Mouse (Mus musculus) neutrophil, adult 83 days (primary cell): ENCODE measurements around the gene Spice1. TPM values are rescaled to one million over a fixed set of nuclear protein-coding genes. Genes with fewer than 3 reads are reported as not detected.

ENCODE experiments used
- total RNA-seq, 2 experiments: library from RNA; stranded (reverse); gene quantifications; one replicate each; pipeline ENCODE4 v1.2.4; 2023

Spice1 gene
- 1 to 10 TPM; 8.7 to 9.2 TPM for total RNA-seq

DNA sequence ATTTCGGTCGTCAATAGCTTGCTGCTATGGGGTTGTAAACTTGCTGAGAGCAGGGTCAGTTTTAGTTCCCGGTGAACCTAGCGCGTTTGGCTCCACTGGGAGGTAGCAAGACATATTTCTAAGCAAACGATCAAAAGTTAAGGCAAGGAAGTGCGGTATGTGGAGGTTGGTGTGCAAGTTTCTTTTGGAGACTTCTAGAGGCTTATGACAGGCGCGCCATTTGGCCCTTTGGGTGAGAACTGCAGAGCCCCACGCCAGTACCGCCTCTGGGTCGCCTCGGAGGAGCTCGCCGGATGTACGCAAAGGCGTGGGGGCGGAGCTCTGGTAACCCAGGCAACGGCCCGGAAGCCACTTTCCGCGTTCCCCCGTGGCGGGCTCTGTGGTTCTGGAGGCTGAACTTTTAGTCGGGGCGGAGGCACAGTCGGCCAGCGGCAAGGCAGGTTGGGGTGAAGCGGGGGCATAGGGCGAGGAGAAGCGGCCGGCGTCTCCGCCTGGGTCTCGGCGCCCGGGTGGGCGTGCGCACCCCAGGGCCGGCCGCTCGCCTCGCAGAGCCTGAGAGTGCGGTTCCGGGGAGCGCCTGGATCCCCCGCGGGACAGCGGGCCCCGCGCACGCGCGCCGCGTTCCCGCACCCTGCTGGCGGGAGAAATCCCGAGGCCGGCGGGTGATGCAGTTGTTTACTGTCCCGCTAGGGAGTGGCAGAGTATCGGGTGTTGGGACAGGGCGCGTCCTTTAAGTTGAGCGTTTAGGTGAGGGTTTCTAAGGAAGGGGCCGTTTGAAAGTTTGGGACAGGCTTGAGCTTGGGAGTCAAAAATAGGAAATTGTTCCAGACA, at the start of gene Spice1:
Spice1 (plus strand) TSS at position 51 of the 831 bp plus-strand sequence.

DNA sequence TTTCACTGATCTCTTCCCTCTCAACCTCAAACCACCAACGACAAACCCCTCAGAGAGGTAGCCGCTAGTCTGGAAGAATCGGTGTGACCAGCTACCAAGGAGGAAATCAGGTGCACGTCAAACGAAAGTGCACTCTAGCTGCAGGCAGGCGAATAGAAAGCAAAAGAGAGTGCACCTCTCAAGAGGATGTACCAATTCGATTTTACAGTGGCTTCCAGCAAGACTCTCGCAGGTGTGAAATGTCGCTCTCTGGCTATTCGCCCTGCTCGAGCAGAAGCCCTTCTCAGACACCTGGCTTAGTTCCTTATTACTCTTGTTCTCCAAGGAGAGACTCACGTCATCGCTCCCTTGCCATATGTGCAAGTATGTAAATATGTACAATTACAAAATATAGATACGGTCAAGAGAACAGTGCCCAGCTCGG, 14.0 kb upstream of the Spice1 start, which contains the start of gene Sidt1:
Sidt1 (minus strand) TSS at position 336 of the 424 bp plus-strand sequence.

DNA sequence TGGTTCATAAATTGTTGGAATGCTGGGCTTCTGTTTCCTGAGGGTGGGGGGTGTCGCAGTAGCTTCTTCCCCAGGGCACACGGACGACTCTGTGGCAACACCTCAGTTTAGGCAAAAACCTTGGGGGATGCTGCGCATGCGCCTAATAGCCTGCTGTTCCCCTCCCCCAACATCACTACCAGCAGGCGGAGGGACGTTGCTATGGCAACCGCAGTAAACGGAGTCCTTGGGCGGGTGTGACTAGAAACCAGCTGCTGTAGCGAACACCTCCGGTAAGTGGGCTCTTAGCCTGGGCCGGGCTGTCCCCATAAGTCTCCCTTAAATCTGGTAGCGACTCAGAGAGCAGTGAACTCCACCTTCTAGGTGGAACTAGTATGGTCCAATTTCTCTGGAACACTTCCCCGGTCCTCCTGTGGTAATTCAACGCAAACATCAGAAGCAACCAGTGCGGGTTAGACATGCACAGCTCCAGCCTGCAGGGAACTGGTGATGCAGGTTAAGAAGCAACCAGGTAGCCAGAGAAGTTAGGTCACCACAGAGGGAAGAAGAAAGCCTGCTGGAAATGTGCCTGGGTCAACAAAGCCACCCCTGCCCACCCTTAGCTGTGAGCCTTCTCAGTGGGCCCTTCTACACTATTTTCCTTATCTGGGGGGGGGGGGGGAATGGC, 47.8 kb downstream of the Spice1 start, which contains the start of gene Cfap44:
Cfap44 (plus strand) TSS at position 220 of the 667 bp plus-strand sequence.

Other genes with a start within 250 kb of the Spice1 start
- gene Atp6v1a, start 207.4 kb upstream of the Spice1 start, total RNA-seq: 100 to 1,000 TPM in 1 of 2 experiments, 10 to 100 TPM in 1; 81.0 to 102 TPM
- 10 to 100 TPM; 31.6 to 39.9 TPM for gene Naa50, start 207.3 kb upstream of the Spice1 start, total RNA-seq
- 10 to 100 TPM; 28.0 to 29.2 TPM for gene Usf3, start 173.9 kb upstream of the Spice1 start, total RNA-seq
- under 1 TPM in 1 of 2 experiments, not detected in 1; 0.15 TPM for gene Sidt1, start 13.9 kb upstream of the Spice1 start, total RNA-seq
- gene Cfap44, start 47.7 kb downstream of the Spice1 start, total RNA-seq: not detected
- gene Boc, start 211.8 kb downstream of the Spice1 start, total RNA-seq: under 1 TPM; 0.18 to 0.26 TPM